Mouse (Mus musculus) cortical plate, adult 2 months (tissue): ENCODE results near the gene Tnfsf11.

Experiments
- CTCF ChIP-seq: fragments of 200-500 bp; IDR thresholded peaks from 2 replicates; pipeline ENCODE4 v1.5.1; 2011; ENCODE audit warnings: mild to moderate bottlenecking, control low read depth, low read length; ENCODE audit not compliant: insufficient read depth; ENCODE audit errors: extremely low read depth
- POLR2A ChIP-seq: fragments of 200-500 bp; IDR thresholded peaks from 2 replicates; pipeline ENCODE4 v1.6.1; 2011; ENCODE audit warnings: mild to moderate bottlenecking, low read length, control low read depth; ENCODE audit not compliant: insufficient read depth; ENCODE audit errors: extremely low read depth

GRCm38 (mm10) chr14:78274146-78274545, 33.7 kb downstream of the Tnfsf11 start:
- TF ChIP-seq CTCF: no peak
- TF ChIP-seq POLR2A: no peak
